Mouse (Mus musculus): ENCODE data around the gene Fgf3. TPM values are rescaled to one million over a fixed set of nuclear protein-coding genes. Genes with fewer than 3 reads are reported as not detected.
A peak's percentile ranks its signal among the peaks of the same experiment; 100 is the strongest.

Fgf3 gene
- total RNA-seq (2017) = 3.8 and 6.2 TPM in 2 replicates

- ATAC-seq (replicated peaks in 1 of 2; ENCODE audit: insufficient read depth in 1 of 2, low FRiP score in 2 of 2, low TSS enrichment in 1 of 2, low read depth in 1 of 2, poor library complexity in 2 of 2, severe bottlenecking in 2 of 2) = no peak
Observed at GRCm38 (mm10) chr7:144837891-144838488, at the start of gene Fgf3. Fgf3 (plus strand) TSS chr7:144838083.

DNA sequence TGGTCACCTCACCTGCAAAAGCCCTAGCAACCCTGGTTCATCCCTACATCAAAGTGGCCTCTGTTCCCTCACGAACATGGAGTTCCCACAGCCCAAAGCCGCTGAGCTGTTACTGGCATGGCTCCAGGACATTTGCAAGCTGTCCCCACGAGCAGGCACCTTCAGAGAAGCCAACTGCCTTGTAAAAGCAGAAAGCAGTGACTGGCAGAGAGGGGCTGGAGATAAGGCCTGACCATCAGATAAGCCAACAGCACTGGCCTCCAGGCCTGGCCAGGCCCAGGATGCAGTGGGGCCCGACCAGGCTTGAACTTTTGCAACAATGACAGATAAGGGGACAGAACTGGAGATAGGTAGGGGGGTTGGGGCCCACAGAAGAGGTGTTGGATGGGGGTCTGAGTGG is 49.3 kb upstream of the Fgf3 start:
- ATAC-seq (replicated peaks in 1 of 2; ENCODE audit: insufficient read depth in 1 of 2, low FRiP score in 2 of 2, low TSS enrichment in 1 of 2, low read depth in 1 of 2, poor library complexity in 2 of 2, severe bottlenecking in 2 of 2) = peak in 1 of 2 experiments; percentile 11; a peak in 2 of 4 replicates

DNA sequence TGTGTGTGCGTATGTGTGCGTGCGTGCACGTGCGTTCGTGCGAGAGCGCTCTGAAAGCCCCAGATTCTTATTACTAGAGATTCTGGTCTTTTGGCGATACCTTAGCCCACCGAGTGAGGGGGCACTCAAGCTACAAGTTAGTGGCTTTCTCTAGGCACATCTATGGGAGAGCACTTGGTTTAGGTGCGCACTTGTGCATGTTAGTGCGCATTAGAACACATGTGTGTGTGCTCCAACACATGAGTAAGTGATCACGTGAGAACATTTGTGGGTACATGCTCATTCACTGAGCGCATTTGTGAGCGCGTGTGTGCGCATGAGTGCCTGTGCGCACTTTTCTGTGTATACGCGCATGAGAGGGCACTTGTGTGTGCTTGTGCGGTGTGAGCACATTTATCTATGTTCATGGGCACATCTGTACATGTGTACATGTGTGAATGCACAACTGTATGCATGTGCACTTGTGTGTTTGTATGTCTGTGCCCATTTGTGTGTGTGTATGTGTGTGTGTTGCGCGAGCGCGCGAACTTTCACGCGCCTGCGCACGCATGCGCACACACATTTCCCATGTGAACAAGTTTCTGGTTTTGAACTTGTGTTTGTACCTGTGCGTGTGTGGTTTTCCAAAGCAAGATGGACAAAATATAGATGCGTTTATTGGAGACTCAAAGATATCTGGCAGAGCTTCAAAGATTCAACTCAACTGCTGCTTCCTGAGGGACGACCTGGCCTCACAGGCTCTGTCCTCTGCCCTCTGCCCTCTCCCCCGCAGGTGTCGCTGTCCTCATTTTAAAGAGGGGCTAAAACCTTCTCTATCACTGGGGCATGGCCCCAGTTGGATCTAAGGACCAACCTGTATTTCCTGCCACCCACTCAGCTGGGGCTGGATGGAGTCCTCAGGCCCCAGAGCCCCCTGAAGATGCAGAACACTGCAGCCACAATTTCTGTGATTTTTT is 48.0 kb upstream of the Fgf3 start:
- no peak for ATAC-seq (replicated peaks in 1 of 2; ENCODE audit: insufficient read depth in 1 of 2, low FRiP score in 2 of 2, low TSS enrichment in 1 of 2, low read depth in 1 of 2, poor library complexity in 2 of 2, severe bottlenecking in 2 of 2)

DNA sequence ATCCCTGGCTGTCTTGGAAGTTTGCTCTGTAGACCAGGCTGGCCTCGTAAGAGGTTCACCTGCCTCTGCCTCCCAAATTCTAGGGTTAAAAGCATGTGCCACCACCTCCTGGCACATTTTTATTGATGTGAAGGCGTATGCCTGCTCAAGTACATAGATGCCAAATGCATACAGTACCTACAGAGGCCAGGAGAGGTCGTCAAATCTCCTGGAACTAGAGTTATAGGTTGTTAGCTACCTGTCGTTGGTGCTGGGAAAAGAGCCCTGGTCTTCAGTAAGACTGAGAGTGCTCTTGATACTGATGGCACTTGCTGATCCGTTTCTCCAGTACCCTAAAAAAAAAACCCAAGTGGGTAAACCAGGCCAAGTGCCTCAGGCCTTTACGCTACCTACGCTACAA is 46.5 kb upstream of the Fgf3 start:
- no peak for ATAC-seq (replicated peaks in 1 of 2; ENCODE audit: insufficient read depth in 1 of 2, low FRiP score in 2 of 2, low TSS enrichment in 1 of 2, low read depth in 1 of 2, poor library complexity in 2 of 2, severe bottlenecking in 2 of 2)

DNA sequence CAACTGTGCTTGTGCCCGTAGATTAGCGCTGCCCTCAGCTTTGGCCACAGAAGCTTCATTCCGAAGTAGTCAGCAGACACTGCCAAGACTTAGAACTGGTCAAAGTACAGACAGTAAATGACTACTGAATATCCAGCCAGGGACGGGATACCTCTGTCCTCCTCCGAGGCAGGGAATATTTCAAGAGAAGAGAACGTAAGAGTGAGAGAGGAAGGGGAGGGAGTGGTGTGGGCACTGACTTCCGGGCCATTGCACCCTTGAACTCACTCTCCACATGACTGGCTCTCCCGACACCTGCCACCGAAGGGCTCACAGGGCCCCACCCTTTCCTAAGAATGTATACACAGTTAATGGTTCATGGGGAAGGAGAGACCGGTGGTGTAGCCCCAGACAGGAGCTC is 44.6 kb upstream of the Fgf3 start:
- no peak for ATAC-seq (replicated peaks in 1 of 2; ENCODE audit: insufficient read depth in 1 of 2, low FRiP score in 2 of 2, low TSS enrichment in 1 of 2, low read depth in 1 of 2, poor library complexity in 2 of 2, severe bottlenecking in 2 of 2)

DNA sequence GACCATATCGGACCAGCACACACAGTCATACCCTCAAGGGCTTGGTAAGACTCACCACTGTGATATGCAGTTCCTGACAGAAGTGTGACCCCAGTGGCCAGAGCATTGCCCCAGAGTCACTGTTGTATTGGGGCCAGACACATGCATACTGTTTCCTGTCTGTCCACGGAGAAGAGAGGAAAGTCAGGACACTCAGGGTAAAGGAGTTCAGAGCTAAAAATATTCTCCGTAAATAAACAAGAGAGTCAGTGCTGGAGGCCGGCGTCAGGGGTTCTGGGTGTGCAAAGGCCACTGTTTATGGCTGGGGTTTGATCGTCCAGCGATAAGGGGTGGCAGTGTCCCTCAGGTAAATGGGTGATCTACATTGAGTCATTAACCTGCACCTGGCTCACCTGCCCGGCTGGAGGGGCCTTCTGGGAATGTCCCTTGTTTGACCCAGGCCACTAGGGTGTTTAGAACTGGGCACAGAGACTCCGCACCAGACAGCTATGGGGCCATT is 41.9 kb upstream of the Fgf3 start:
- no peak for ATAC-seq (replicated peaks in 1 of 2; ENCODE audit: insufficient read depth in 1 of 2, low FRiP score in 2 of 2, low TSS enrichment in 1 of 2, low read depth in 1 of 2, poor library complexity in 2 of 2, severe bottlenecking in 2 of 2)

DNA sequence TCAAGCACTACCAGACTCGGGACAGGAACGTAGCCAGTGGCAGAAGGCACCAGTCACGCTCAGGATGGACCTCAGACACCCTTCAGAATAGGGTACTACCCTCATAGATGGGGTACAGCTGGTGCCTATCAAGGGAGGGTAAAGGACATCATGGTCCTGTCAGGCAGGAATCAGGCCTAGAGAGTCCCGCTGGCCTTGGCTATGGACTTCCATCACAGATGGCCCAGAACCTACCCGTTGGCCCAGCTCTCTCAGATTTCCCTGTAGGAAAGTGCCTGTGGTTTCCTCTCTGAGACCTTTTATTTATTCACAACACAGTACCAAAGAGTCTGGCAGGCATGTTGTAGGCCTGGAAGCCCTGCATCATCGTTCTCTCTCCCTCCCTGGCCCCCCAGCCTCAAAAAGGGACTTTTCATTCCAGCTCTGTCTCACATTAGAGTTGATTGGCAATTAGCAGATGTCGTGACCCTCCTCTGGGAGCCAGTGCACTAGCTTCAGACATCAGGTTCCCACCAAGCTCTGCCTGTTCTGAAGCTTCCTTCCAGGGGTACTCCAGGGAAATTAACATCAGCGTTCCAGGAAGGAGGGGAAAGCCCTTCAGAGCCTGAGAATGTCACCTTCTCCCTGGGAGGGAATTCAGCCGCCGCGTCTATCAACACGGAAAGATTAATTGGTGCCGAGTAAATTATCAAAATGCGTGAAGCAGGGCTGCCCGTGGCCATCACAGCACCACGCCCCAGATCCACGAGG is 40.7 kb upstream of the Fgf3 start:
- ATAC-seq (replicated peaks in 1 of 2; ENCODE audit: insufficient read depth in 1 of 2, low FRiP score in 2 of 2, low TSS enrichment in 1 of 2, low read depth in 1 of 2, poor library complexity in 2 of 2, severe bottlenecking in 2 of 2) = no peak

- peak; percentile 52 to 60; a peak in 3 of 4 replicates for ATAC-seq (replicated peaks in 1 of 2; ENCODE audit: insufficient read depth in 1 of 2, low FRiP score in 2 of 2, low TSS enrichment in 1 of 2, low read depth in 1 of 2, poor library complexity in 2 of 2, severe bottlenecking in 2 of 2)
Observed at GRCm38 (mm10) chr7:144798471-144798870, 39.4 kb upstream of the Fgf3 start.

DNA sequence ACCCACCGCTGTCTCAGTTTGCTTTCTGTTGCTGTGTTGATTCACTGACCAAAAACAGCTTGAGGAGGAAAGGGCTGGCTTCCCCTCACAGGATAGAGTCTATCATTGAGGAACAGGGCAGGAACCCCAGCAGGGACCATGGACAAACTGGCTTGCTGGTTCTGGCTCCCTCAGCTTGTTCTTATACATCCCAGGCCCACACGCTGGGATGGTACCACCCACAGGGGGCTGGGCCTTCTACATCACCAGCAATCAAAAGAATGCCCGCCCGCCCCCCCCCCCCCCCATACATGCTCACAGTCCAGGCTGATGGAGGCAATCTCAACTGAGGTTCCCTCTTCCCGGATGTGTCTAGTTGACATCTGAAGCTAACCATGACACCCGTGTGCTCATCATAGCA is 30.8 kb upstream of the Fgf3 start:
- ATAC-seq (replicated peaks in 1 of 2; ENCODE audit: insufficient read depth in 1 of 2, low FRiP score in 2 of 2, low TSS enrichment in 1 of 2, low read depth in 1 of 2, poor library complexity in 2 of 2, severe bottlenecking in 2 of 2) = no peak

DNA sequence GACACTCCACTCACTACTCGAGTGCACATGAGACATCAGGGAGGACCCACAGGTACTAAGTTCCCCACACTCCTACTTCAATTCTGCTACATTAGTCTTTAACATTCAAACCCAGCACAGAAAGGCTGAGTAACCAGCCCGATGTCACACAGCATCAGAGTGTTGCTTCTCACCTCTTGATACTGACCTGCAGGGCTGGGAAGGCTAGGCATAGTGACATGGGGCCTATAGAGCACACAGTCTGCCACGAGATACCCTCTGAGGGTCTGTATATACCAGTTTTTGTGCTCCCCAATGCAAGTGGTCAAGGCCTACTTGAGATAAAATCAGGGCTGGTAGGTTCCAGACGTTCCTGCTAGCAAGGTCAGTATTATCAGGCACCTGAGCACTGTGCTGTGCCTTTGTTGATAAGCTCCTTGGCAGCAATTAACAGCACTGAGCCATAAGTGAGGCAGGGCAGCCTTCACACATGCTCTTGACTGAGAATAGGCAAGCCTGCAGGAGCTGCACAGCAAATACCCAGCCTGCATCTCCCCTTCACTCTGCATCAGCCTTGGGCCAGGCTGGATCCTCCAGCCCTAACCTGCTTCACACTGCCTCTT is 29.8 kb upstream of the Fgf3 start:
- ATAC-seq (replicated peaks in 1 of 2; ENCODE audit: insufficient read depth in 1 of 2, low FRiP score in 2 of 2, low TSS enrichment in 1 of 2, low read depth in 1 of 2, poor library complexity in 2 of 2, severe bottlenecking in 2 of 2) = no peak

GRCm38 (mm10) chr7:144811521-144811920 is 26.4 kb upstream of the Fgf3 start:
- ATAC-seq (replicated peaks in 1 of 2; ENCODE audit: insufficient read depth in 1 of 2, low FRiP score in 2 of 2, low TSS enrichment in 1 of 2, low read depth in 1 of 2, poor library complexity in 2 of 2, severe bottlenecking in 2 of 2) = no peak

DNA sequence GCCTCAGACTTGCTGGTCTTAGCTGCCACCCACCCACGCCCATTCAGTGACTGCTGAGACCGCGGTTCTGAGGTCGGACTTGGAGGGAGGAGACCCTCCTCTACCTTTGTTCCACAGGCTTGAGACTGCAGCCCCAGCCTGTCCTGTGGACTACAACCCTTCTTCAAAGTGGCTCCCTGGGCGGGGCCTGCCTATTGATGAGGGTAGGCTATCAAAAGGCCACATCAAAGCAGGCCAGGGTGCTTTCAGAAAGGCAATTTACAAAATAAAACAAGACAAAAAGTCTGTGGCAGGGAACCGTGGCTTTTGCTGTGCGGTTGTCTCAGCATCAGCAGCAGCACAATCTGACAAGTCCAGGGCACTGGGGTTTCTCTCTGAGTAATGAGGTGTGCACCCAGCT is 16.0 kb upstream of the Fgf3 start:
- ATAC-seq (replicated peaks in 1 of 2; ENCODE audit: insufficient read depth in 1 of 2, low FRiP score in 2 of 2, low TSS enrichment in 1 of 2, low read depth in 1 of 2, poor library complexity in 2 of 2, severe bottlenecking in 2 of 2) = no peak

DNA sequence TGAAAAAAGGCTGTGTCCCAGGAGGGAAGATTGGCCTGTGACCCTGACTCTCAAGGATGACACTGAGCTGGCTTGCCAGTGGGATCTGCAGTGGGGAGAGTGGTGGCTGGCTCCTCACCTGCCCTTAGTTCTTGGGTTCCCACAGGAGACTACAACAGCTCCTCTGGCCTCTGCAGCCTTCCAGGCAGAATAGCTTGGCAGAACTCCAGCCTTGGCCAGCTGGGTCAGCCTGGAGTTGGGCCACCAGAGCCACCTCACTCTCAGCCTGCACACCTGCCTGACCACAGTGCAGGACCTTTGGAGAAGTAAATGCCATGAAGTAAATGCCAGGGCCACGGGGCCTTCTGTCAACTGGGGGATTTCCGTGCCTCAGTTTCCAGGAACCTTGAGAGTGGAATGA is 13.9 kb upstream of the Fgf3 start:
- no peak for ATAC-seq (replicated peaks in 1 of 2; ENCODE audit: insufficient read depth in 1 of 2, low FRiP score in 2 of 2, low TSS enrichment in 1 of 2, low read depth in 1 of 2, poor library complexity in 2 of 2, severe bottlenecking in 2 of 2)

DNA sequence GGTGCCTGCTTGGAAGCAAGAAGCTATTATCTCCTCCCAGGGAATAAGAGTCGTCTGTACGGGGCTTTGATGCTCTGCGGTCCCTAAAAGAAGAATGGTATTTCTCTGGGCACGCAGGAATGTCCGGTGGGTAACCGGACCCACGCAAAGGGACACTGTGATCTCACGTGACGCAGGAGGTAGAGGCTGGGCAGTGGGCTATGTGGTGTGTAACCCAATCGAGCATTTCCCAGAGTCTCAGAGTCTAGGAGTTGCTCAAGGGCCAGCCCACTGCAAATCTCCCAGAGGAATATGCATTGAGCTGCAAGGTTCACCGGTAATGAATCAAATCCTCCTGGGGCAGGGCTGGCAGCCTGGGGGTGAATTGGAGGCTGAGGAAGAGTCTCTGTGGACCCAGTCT is 9.5 kb upstream of the Fgf3 start:
- no peak for ATAC-seq (replicated peaks in 1 of 2; ENCODE audit: insufficient read depth in 1 of 2, low FRiP score in 2 of 2, low TSS enrichment in 1 of 2, low read depth in 1 of 2, poor library complexity in 2 of 2, severe bottlenecking in 2 of 2)

GRCm38 (mm10) chr7:144838522-144839503 is 930 bp downstream of the Fgf3 start:
- ATAC-seq (replicated peaks in 1 of 2; ENCODE audit: insufficient read depth in 1 of 2, low FRiP score in 2 of 2, low TSS enrichment in 1 of 2, low read depth in 1 of 2, poor library complexity in 2 of 2, severe bottlenecking in 2 of 2) = peak in 1 of 2 experiments; percentile 27; a peak in 2 of 4 replicates

- peak; percentile 61 to 74 for ATAC-seq (replicated peaks in 1 of 2; ENCODE audit: insufficient read depth in 1 of 2, low FRiP score in 2 of 2, low TSS enrichment in 1 of 2, low read depth in 1 of 2, poor library complexity in 2 of 2, severe bottlenecking in 2 of 2)
Observed at GRCm38 (mm10) chr7:144846158-144846557, 8.3 kb downstream of the Fgf3 start.

All from hematopoietic stem cell, adult 5-6 weeks (primary cell).